Mouse (Mus musculus) heart, postnatal 0 days (tissue): ENCODE data around the gene Mlh1. TPM values are rescaled to one million over a fixed set of nuclear protein-coding genes. Genes with fewer than 3 reads are reported as not detected.

Source experiments
- ATAC-seq: fragments of 200-750 bp; cut with Nextera tagmentation; 2 replicates; pipeline ENCODE4 v1.8.0; 2017; ENCODE audit warnings: low read depth, moderate number of reproducible peaks, moderate library complexity; ENCODE audit not compliant: insufficient read depth
- DNase-seq: peaks from one replicate; pipeline ENCODE4 v3.0.0-alpha.2; 2016; ENCODE audit warnings: low spot score
- H3K27ac ChIP-seq: fragments of 300-500 bp; sonication (generic); 2 replicates; pipeline ENCODE4 v1.5.1; 2014; ENCODE audit warnings: low read depth, mild to moderate bottlenecking
- H3K27me3 ChIP-seq: fragments of 300-500 bp; sonication (generic); 2 replicates; pipeline ENCODE4 v1.6.1; 2014; ENCODE audit warnings: low read length, mixed read lengths; ENCODE audit not compliant: control insufficient read depth, insufficient read depth
- H3K36me3 ChIP-seq: fragments of 300-500 bp; sonication (generic); replicated peaks from 2 replicates; pipeline ENCODE4 v1.6.1; 2014; ENCODE audit warnings: low read length, mixed read lengths; ENCODE audit not compliant: control insufficient read depth, insufficient read depth
- H3K4me1 ChIP-seq: fragments of 300-500 bp; sonication (generic); 2 replicates; pipeline ENCODE4 v1.6.1; 2014; ENCODE audit warnings: antibody characterized with exemption; ENCODE audit not compliant: control insufficient read depth, insufficient read depth
- H3K4me2 ChIP-seq: fragments of 300-500 bp; sonication (generic); 2 replicates; pipeline ENCODE4 v1.6.1; 2014; ENCODE audit warnings: low read depth, mild to moderate bottlenecking, low read length, moderate library complexity
- H3K4me3 ChIP-seq: fragments of 300-500 bp; sonication (generic); 2 replicates; pipeline ENCODE4 v1.5.1; 2014; ENCODE audit warnings: low read depth, low read length
- H3K9ac ChIP-seq: fragments of 300-500 bp; sonication (generic); replicated peaks from 2 replicates; pipeline ENCODE4 v1.6.1; 2014; ENCODE audit warnings: low read depth, low read length, mixed read lengths
- H3K9me3 ChIP-seq: fragments of 300-500 bp; sonication (generic); replicated peaks from 2 replicates; pipeline ENCODE4 v1.6.1; 2016; ENCODE audit warnings: low read length; ENCODE audit not compliant: control insufficient read depth
- CTCF ChIP-seq: IDR thresholded peaks from 2 replicates; pipeline ENCODE4 v1.5.1; 2016; ENCODE audit warnings: antibody characterized with exemption, control low read depth, low read depth
- EP300 ChIP-seq: IDR thresholded peaks from 2 replicates; pipeline ENCODE4 v1.6.1; 2016; ENCODE audit warnings: antibody characterized with exemption, low read depth
- WGBS: fragments of 180-500 bp; shearing (Covaris S2); extraction: QIAGEN DNeasy Blood & Tissue Kit; methylation state at CpG from one replicate; pipeline ENCODE4 v1.1.7; 2014; 5-methylcytosine and 5-hydroxymethylcytosine counted together
- polyA plus RNA-seq: library from polyadenylated mRNA; unstranded; fragments of >200 nt; fragmentation: Nextera tagmentation; extraction: Ambion mirVana; gene quantifications from 2 replicates; pipeline ENCODE4 v1.2.1, GENCODE M21; 2015
- total RNA-seq: library from RNA; depleted of rRNA; stranded (reverse); fragments of >200 nt; gene quantifications from 2 replicates; pipeline ENCODE4 v1.2.3, GENCODE M21; 2014; ENCODE audit warnings: low replicate concordance

Gene Mlh1
- total and polyA plus RNA-seq, 2 experiments from 2014 or later, result 18.4 to 19.7 TPM

DNA sequence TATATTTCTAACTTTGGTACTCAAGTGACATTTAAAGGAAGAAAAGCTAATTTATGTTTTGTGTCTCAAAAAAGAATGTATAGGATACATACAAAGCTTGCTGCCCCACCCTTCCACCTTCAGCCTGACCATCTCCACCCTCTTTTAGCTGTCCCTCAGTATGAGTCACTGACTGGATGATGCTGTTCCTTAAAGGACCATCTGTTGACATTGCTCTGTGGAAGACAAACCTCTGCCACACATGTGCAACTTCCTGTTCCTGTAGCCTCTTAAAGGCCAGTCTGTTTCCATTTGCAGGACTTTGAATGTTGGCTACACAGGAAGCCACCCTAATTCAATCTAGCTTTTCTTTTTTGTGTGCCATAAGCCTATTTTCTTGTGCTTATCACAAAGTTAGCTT lies 55.2 kb downstream of the Mlh1 start:
- Histone ChIP-seq H3K36me3 (peaks cover 75% of the 10 kb centered on the region), H3K9me3 (no peaks in the 10 kb centered on the region), H3K27ac (no peak overlapping the region), H3K9ac (no peak overlapping the region), H3K4me3 (no peak overlapping the region), H3K27me3 (no peaks in the 10 kb centered on the region), H3K4me2 (no peak overlapping the region), H3K4me1 (peaks cover 4% of the 10 kb centered on the region; the same call in 1 of the 2 replicates)
- DNase-seq, result no peak
- TF ChIP-seq EP300 (no peak), CTCF (no peak)
- no peak for ATAC-seq

DNA sequence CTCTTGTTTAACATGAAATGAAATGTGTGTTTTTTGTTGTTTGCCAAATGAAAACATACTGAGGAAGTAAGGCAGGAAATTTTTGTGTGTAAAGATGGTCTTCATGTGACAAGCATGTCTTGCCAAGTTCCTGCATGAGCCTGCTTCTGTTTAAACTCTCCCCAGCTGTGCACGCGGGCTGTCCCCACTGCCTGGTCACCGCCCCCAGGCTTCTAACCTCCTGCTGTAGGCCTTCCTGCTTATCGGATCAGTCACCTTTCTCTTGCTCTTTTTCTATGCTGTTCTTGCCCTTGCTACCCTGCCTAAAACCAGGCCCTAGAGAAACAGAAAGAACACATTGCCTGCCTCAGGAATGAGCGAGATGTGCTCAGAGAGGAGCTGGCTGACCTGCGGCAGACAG lies 58.1 kb downstream of the Mlh1 start:
- H3K9ac ChIP-seq, result no peak overlapping the region
- H3K4me1 ChIP-seq, result peaks cover 4% of the 10 kb centered on the region; the same call in 1 of the 2 replicates
- H3K27me3 ChIP-seq, result no peaks in the 10 kb centered on the region
- WGBS, result 18% methylated on average over 6 of the region's 6 CpGs
- DNase-seq (peak; percentile 55), ATAC-seq (peak; percentile 75)
- peaks cover 49% of the 10 kb centered on the region for H3K36me3 ChIP-seq
- peak overlapping the region; percentile 23; the same call in 1 of the 2 replicates for H3K27ac ChIP-seq
- H3K4me2 ChIP-seq, result no peak overlapping the region
- no peak overlapping the region for H3K4me3 ChIP-seq
- H3K9me3 ChIP-seq, result no peaks in the 10 kb centered on the region
- no peak; the same call in 1 of the 2 replicates for TF ChIP-seq EP300
- no peak for TF ChIP-seq CTCF

- no peak for ATAC-seq
- Histone ChIP-seq H3K4me3 (no peak overlapping the region), H3K4me1 (peaks cover 4% of the 10 kb centered on the region; the same call in 1 of the 2 replicates), H3K9me3 (no peaks in the 10 kb centered on the region), H3K9ac (no peak overlapping the region), H3K27ac (no peak overlapping the region), H3K36me3 (peaks cover 34% of the 10 kb centered on the region), H3K4me2 (no peak overlapping the region), H3K27me3 (no peaks in the 10 kb centered on the region)
- 70% methylated on average over 10 of the region's 10 CpGs for WGBS
- TF ChIP-seq EP300 (no peak), CTCF (no peak)
- DNase-seq, result no peak
Observed at GRCm38 (mm10) chr9:111211122-111212041, 60.2 kb downstream of the Mlh1 start.

- WGBS, result 87% methylated on average over 4 of the region's 4 CpGs
- no peak for ATAC-seq
- Histone ChIP-seq H3K27me3 (no peaks in the 10 kb centered on the region), H3K4me3 (no peak overlapping the region), H3K4me1 (peaks cover 4% of the 10 kb centered on the region; the same call in 1 of the 2 replicates), H3K27ac (peak overlapping the region; percentile 30; the same call in 1 of the 2 replicates), H3K4me2 (no peak overlapping the region), H3K9me3 (no peaks in the 10 kb centered on the region), H3K9ac (no peak overlapping the region), H3K36me3 (peaks cover 32% of the 10 kb centered on the region)
- TF ChIP-seq CTCF (no peak), EP300 (no peak)
- no peak for DNase-seq
Observed at GRCm38 (mm10) chr9:111210412-111210811, 61.2 kb downstream of the Mlh1 start.

GRCm38 (mm10) chr9:111209158-111209699 lies 62.4 kb downstream of the Mlh1 start:
- Histone ChIP-seq H3K4me3 (no peak overlapping the region), H3K4me1 (peaks cover 11% of the 10 kb centered on the region; the same call in 1 of the 2 replicates), H3K9ac (no peak overlapping the region), H3K9me3 (no peaks in the 10 kb centered on the region), H3K36me3 (peaks cover 23% of the 10 kb centered on the region), H3K27ac (0 out of 2 replicates have a peak overlapping the region, but pooled peaks have one; percentile 25), H3K27me3 (no peaks in the 10 kb centered on the region), H3K4me2 (no peak overlapping the region)
- DNase-seq, result no peak
- no peak for TF ChIP-seq CTCF
- WGBS, result 92% methylated on average over 7 of the region's 7 CpGs
- ATAC-seq, result no peak
